Mouse (Mus musculus): ENCODE measurements around the gene Atf4. TPM values are rescaled to one million over a fixed set of nuclear protein-coding genes. Genes with fewer than 3 reads are reported as not detected.

Atf4 gene
- total RNA-seq, 2 experiments from 2014 or later, result 146 to 171 TPM

DNA sequence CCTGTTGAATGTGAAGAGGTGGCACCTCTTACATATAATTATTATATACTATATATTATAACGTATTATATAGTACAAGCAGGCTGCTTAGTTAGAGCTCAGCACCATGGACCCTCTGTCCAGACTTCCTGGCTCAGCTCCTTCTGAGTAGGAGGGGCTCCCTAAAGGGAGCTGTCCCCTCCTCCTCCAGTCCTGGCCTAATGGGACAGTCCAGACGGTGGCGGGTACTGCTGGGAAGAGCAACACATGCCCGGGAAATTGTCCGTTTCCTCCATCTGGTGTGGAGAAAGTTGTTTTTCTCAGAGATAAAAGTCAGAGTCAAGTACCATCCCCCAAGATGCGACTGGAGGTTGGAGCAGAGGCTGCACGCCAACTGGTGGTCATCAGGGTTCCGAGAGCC lies 51.2 kb downstream of the Atf4 start:
- no peak for TF ChIP-seq CTCF (IDR thresholded peaks at IDR 0.05)
- intact Hi-C loops (cut with DNase I), result no loop called here
- DNase-seq, result no peak
- Histone ChIP-seq H3K27ac (no peak overlapping the region), H3K4me3 (no peak overlapping the region)

Other genes with a start within 250 kb of the Atf4 start
- 10 to 100 TPM; 14.3 to 17.3 TPM for gene Pdgfb, start 240.2 kb upstream of the Atf4 start, total RNA-seq (2021)
- gene Syngr1, start 163.8 kb upstream of the Atf4 start, total RNA-seq (2021), result 10 to 100 TPM; 46.1 to 46.4 TPM
- 10 to 100 TPM; 38.6 to 51.4 TPM for gene Rpl3, start 163.3 kb upstream of the Atf4 start, total RNA-seq (2021)
- gene Tab1, start 122.1 kb upstream of the Atf4 start, total RNA-seq (2021), result 10 to 100 TPM; 13.0 to 16.1 TPM
- under 1 TPM; 0.61 to 0.78 TPM for gene Mgat3, start 81.5 kb upstream of the Atf4 start, total RNA-seq (2021)
- gene Mief1, start 21.2 kb upstream of the Atf4 start, total RNA-seq (2021), result 10 to 100 TPM; 20.6 to 24.6 TPM
- gene AC140267.1, start 19.3 kb upstream of the Atf4 start, total RNA-seq (2021), result 10 to 100 TPM; 10.3 to 12.7 TPM
- gene Rps19bp1, start 9.1 kb downstream of the Atf4 start, total RNA-seq (2021), result 10 to 100 TPM; 11.3 to 16.0 TPM
- under 1 TPM; 0.28 to 0.46 TPM for gene Cacna1i, start 32.1 kb downstream of the Atf4 start, total RNA-seq (2021)